Mouse (Mus musculus) thymus, adult 2 months (tissue): ENCODE measurements around the gene Dlx4. TPM values are rescaled to one million over a fixed set of nuclear protein-coding genes. Genes with fewer than 3 reads are reported as not detected.
A peak's percentile ranks its signal among the peaks of the same experiment; 100 is the strongest.

Source experiments
- DNase-seq: peaks from one replicate; pipeline ENCODE4 v3.0.0; 2021
- H3K27ac ChIP-seq: fragments of 200-500 bp; 2 replicates; pipeline ENCODE4 v1.5.1; 2012; ENCODE audit warnings: low read length, control low read depth; ENCODE audit not compliant: control insufficient read depth, insufficient read depth
- H3K27me3 ChIP-seq: fragments of 200-500 bp; 2 replicates; pipeline ENCODE4 v1.6.1; 2012; ENCODE audit warnings: mild to moderate bottlenecking, low read length, moderate library complexity, mixed read lengths; ENCODE audit not compliant: control insufficient read depth, insufficient read depth
- H3K36me3 ChIP-seq: fragments of 200-500 bp; 2 replicates; pipeline ENCODE4 v1.6.1; 2012; ENCODE audit warnings: mild to moderate bottlenecking, low read length, moderate library complexity; ENCODE audit not compliant: control insufficient read depth, insufficient read depth
- H3K4me1 ChIP-seq: fragments of 200-500 bp; replicated peaks from 2 replicates; pipeline ENCODE4 v1.6.1; 2012; ENCODE audit warnings: low read length; ENCODE audit not compliant: control insufficient read depth, insufficient read depth
- H3K4me3 ChIP-seq: fragments of 200-500 bp; 2 replicates; pipeline ENCODE4 v1.5.1; 2012; ENCODE audit warnings: mild to moderate bottlenecking, low read length, control low read depth, moderate library complexity; ENCODE audit not compliant: control insufficient read depth, insufficient read depth
- CTCF ChIP-seq: fragments of 200-500 bp; IDR thresholded peaks from 2 replicates; pipeline ENCODE4 v1.5.1; 2012; ENCODE audit warnings: mild to moderate bottlenecking, control low read depth, low read length, moderate library complexity, borderline replicate concordance; ENCODE audit not compliant: control insufficient read depth, poor library complexity, insufficient read depth; ENCODE audit errors: extremely low read depth
- POLR2A ChIP-seq: fragments of 200-500 bp; IDR thresholded peaks from 2 replicates; pipeline ENCODE4 v1.6.1; 2012; ENCODE audit warnings: mild to moderate bottlenecking, low read length, control low read depth, moderate library complexity; ENCODE audit not compliant: control insufficient read depth, poor library complexity, insufficient read depth; ENCODE audit errors: extremely low read depth
- WGBS: fragments of 180-500 bp; shearing (Covaris S2); methylation state at CpG from one replicate; pipeline ENCODE4 v1.1.7; 2018; 5-methylcytosine and 5-hydroxymethylcytosine counted together
- polyA plus RNA-seq: library from polyadenylated mRNA; depleted of rRNA; stranded (reverse); fragments of >200 nt; gene quantifications from 2 replicates; pipeline ENCODE4 v1.2.3, GENCODE M21; 2012

The Dlx4 gene
- polyA plus RNA-seq, 1 experiment: 0.34 TPM

- no peak overlapping the region for H3K4me3 ChIP-seq
- H3K27me3 ChIP-seq: peaks cover 28% of the 10 kb centered on the region
- no peaks in the 10 kb centered on the region for H3K36me3 ChIP-seq
- WGBS: 8% methylated on average over 63 of the region's 63 CpGs
- H3K27ac ChIP-seq: no peak overlapping the region
- peaks cover under 1% of the 10 kb centered on the region; the same call in 1 of the 2 replicates for H3K4me1 ChIP-seq
- TF ChIP-seq POLR2A: no peak
- TF ChIP-seq CTCF: no peak
- no peak for DNase-seq
Observed at GRCm38 (mm10) chr11:95121161-95122099, 24.6 kb downstream of the Dlx4 start.

- Histone ChIP-seq H3K27me3 (peaks cover 28% of the 10 kb centered on the region), H3K27ac (no peak overlapping the region), H3K36me3 (no peaks in the 10 kb centered on the region), H3K4me3 (no peak overlapping the region), H3K4me1 (no peaks in the 10 kb centered on the region)
- TF ChIP-seq CTCF (no peak), POLR2A (no peak)
- 9% methylated on average over 21 of the region's 21 CpGs for WGBS
- no peak for DNase-seq
Observed at GRCm38 (mm10) chr11:95120633-95121020, 25.4 kb downstream of the Dlx4 start.

- TF ChIP-seq CTCF (no peak), POLR2A (no peak)
- Histone ChIP-seq H3K27ac (no peak within 1 kb of the TSS), H3K27me3 (peaks cover 28% of the 10 kb centered on the region), H3K4me3 (no peak within 1 kb of the TSS), H3K4me1 (no peaks in the 10 kb centered on the region), H3K36me3 (no peaks in the 10 kb centered on the region)
- 4% methylated on average over 55 of the region's 55 CpGs for WGBS
- DNase-seq: no peak
Observed at GRCm38 (mm10) chr11:95119990-95120632, 26.0 kb downstream of the Dlx4 start, which contains the start of gene Dlx3. Gene Dlx3 (plus strand): TSS chr11:95120119.

- no peak overlapping the region for H3K27ac ChIP-seq
- DNase-seq: peak; percentile 73
- H3K4me1 ChIP-seq: no peaks in the 10 kb centered on the region
- no peak overlapping the region for H3K4me3 ChIP-seq
- WGBS: 7% methylated on average over 8 of the region's 8 CpGs
- peaks cover 28% of the 10 kb centered on the region for H3K27me3 ChIP-seq
- no peaks in the 10 kb centered on the region for H3K36me3 ChIP-seq
- TF ChIP-seq CTCF (peak; percentile 58; the same call in 1 of the 2 replicates), POLR2A (no peak)
Observed at GRCm38 (mm10) chr11:95118505-95118904, 27.6 kb downstream of the Dlx4 start.

- WGBS: 8% methylated on average over 6 of the region's 6 CpGs
- Histone ChIP-seq H3K36me3 (no peaks in the 10 kb centered on the region), H3K4me3 (no peak overlapping the region), H3K4me1 (no peaks in the 10 kb centered on the region), H3K27me3 (peaks cover 25% of the 10 kb centered on the region), H3K27ac (no peak overlapping the region)
- TF ChIP-seq CTCF (peak; percentile 81; the same call in 1 of the 2 replicates), POLR2A (no peak)
- peak; percentile 54 for DNase-seq
Observed at GRCm38 (mm10) chr11:95117030-95117429, 29.0 kb downstream of the Dlx4 start.

GRCm38 (mm10) chr11:95110081-95110480, 36.0 kb downstream of the Dlx4 start:
- no peak for DNase-seq
- no peaks in the 10 kb centered on the region for H3K4me1 ChIP-seq
- no peaks in the 10 kb centered on the region for H3K36me3 ChIP-seq
- TF ChIP-seq POLR2A: no peak
- TF ChIP-seq CTCF: no peak
- no peak overlapping the region for H3K27ac ChIP-seq
- H3K27me3 ChIP-seq: peaks cover 2% of the 10 kb centered on the region; the same call in 1 of the 2 replicates
- no peak overlapping the region for H3K4me3 ChIP-seq
- 92% methylated on average over 7 of the region's 7 CpGs for WGBS
